Mouse (Mus musculus) lung, embryonic 16.5 days (tissue): ENCODE results near the gene Vps8. TPM values are rescaled to one million over a fixed set of nuclear protein-coding genes. Genes with fewer than 3 reads are reported as not detected.
A peak's percentile ranks its signal among the peaks of the same experiment; 100 is the strongest.

Source experiments
- ATAC-seq: fragments of 200-750 bp; cut with Nextera tagmentation; 2 replicates; pipeline ENCODE4 v1.8.0; 2017; ENCODE audit warnings: low read depth, mild to moderate bottlenecking, moderate library complexity
- H3K27ac ChIP-seq: fragments of 300-500 bp; sonication (generic); 2 replicates; pipeline ENCODE4 v1.5.1; 2014; ENCODE audit warnings: mild to moderate bottlenecking, control low read depth, low read length
- H3K27me3 ChIP-seq: fragments of 300-500 bp; sonication (generic); 2 replicates; pipeline ENCODE4 v1.6.1; 2014; ENCODE audit warnings: low read depth, low read length, mixed read lengths; ENCODE audit not compliant: control insufficient read depth, insufficient read depth
- H3K36me3 ChIP-seq: fragments of 300-500 bp; sonication (generic); 2 replicates; pipeline ENCODE4 v1.6.1; 2014; ENCODE audit warnings: low read length; ENCODE audit not compliant: control insufficient read depth, insufficient read depth
- H3K4me1 ChIP-seq: fragments of 300-500 bp; sonication (generic); replicated peaks from 2 replicates; pipeline ENCODE4 v1.6.1; 2014; ENCODE audit warnings: low read length, mixed read lengths; ENCODE audit not compliant: control insufficient read depth, insufficient read depth
- H3K4me2 ChIP-seq: fragments of 300-500 bp; sonication (generic); 2 replicates; pipeline ENCODE4 v1.6.1; 2014; ENCODE audit warnings: low read depth, low read length, control low read depth
- H3K4me3 ChIP-seq: fragments of 300-500 bp; sonication (generic); 2 replicates; pipeline ENCODE4 v1.5.1; 2014; ENCODE audit warnings: mild to moderate bottlenecking, low read length, control low read depth
- H3K9ac ChIP-seq: fragments of 300-500 bp; sonication (generic); 2 replicates; pipeline ENCODE4 v1.6.1; 2014; ENCODE audit warnings: low read length, control low read depth
- H3K9me3 ChIP-seq: fragments of 300-500 bp; sonication (generic); 2 replicates; pipeline ENCODE4 v1.6.1; 2016; ENCODE audit warnings: low read length; ENCODE audit not compliant: control insufficient read depth
- WGBS: fragments of 180-500 bp; shearing (Covaris S2); extraction: QIAGEN DNeasy Blood & Tissue Kit; methylation state at CpG from one replicate; pipeline ENCODE4 v1.1.7; 2014; 5-methylcytosine and 5-hydroxymethylcytosine counted together
- polyA plus RNA-seq: library from polyadenylated mRNA; unstranded; fragments of >200 nt; fragmentation: Nextera tagmentation; extraction: Ambion mirVana; gene quantifications from 2 replicates; pipeline ENCODE4 v1.2.1, GENCODE M21; 2015

The Vps8 gene
- polyA plus RNA-seq, 1 experiment from 2014 or later, result 16.4 TPM

DNA sequence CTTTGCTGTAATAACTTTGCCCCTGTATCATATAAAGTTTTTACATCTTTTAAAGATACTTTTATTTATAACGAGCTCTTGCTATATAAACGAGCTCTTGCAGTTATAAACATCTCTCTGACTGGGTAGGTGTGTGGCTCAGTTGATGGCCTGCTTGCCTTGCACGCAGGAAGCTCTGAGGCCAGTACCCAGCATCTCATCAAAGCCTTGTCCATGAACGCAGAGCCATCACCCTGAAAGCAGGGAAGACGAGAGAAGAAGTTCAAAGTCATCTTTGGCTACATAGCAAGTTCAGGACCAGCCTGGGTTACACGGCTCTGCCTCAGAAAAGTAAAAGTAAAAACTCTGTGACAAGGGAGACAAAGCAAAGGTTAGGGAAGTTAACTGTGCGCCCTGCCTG is 147.0 kb downstream of the Vps8 start:
- no peak overlapping the region for H3K4me3 ChIP-seq
- no peak for ATAC-seq
- no peak overlapping the region for H3K9ac ChIP-seq
- H3K4me2 ChIP-seq, result no peak overlapping the region
- H3K27me3 ChIP-seq, result no peaks in the 10 kb centered on the region
- H3K9me3 ChIP-seq, result no peaks in the 10 kb centered on the region
- no peaks in the 10 kb centered on the region for H3K4me1 ChIP-seq
- H3K27ac ChIP-seq, result no peak overlapping the region
- WGBS, result 58% methylated on average over 7 of the region's 7 CpGs
- 0 out of 2 replicates have a peak, but pooled peaks cover 2% of the 10 kb centered on the region for H3K36me3 ChIP-seq

DNA sequence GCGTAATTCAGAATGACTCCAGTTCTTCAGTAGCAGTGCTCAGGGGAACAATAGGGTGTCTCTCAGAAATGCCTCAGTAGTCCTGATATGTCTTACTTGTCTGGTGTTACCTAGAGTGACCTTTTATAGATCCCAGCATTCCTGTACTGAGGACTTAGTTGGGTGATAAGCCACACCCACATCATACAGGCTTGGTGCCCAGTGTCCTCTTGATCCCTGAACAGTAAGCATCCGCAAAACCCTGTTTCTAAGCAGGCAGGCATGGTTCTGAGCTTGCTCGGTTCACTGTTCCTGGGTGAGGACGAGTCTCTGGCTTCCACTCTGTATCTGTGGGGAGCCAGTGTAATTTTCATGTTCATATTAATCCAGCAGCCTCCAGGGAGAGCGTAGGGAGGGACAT is 147.9 kb downstream of the Vps8 start:
- 87% methylated on average over 5 of the region's 5 CpGs for WGBS
- Histone ChIP-seq H3K4me2 (no peak overlapping the region), H3K9me3 (no peaks in the 10 kb centered on the region), H3K4me3 (no peak overlapping the region), H3K36me3 (0 out of 2 replicates have a peak, but pooled peaks cover 2% of the 10 kb centered on the region), H3K9ac (no peak overlapping the region), H3K27ac (no peak overlapping the region), H3K27me3 (no peaks in the 10 kb centered on the region), H3K4me1 (no peaks in the 10 kb centered on the region)
- ATAC-seq, result no peak

DNA sequence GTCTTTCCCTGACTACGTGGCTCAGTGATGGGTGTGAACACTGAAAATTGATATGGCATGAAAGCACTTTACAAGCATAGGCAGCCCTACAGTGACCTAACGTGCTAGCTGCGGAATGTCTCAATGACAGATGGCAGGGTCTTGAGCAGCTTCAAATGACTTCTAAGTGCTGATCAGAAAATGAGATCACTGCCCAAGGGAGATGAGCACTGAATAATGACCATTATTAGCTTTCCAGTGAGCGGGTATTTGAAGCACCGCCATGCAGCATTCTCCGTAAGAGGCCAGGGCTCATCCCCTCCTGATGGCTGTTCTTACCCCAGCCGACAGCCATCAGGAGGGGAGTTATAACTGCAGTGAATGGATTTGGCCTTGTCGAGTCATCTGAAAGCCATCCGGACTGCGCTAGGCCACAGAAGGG is 153.1 kb downstream of the Vps8 start:
- H3K4me3 ChIP-seq, result no peak overlapping the region
- H3K4me1 ChIP-seq, result no peaks in the 10 kb centered on the region
- no peak for ATAC-seq
- H3K9ac ChIP-seq, result no peak overlapping the region
- H3K9me3 ChIP-seq, result no peaks in the 10 kb centered on the region
- H3K27ac ChIP-seq, result no peak overlapping the region
- H3K36me3 ChIP-seq, result no peaks in the 10 kb centered on the region
- H3K4me2 ChIP-seq, result no peak overlapping the region
- WGBS, result 72% methylated on average over 10 of the region's 10 CpGs
- H3K27me3 ChIP-seq, result no peaks in the 10 kb centered on the region

DNA sequence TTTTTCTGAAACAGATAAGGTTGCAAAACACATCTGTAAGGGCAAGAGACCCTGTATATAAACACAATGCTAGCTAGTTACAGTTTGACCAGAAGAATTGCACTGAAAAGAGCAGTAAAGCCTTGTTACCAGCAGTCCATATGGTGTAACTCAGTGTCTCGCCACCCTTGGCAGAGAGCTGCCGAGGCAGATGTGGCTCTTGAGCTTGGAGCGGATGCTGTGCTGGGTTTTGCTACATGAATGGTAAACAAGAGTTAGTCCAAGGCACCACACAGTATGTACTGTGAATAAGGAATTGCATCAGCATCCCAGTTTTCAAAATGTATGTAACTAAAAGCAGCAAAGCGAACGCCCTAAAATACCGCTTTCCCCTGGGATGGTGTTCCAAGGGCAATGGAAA is 166.2 kb downstream of the Vps8 start:
- no peaks in the 10 kb centered on the region; the same call in 1 of the 2 replicates for H3K4me1 ChIP-seq
- ATAC-seq, result peak; percentile 95
- no peak overlapping the region for H3K27ac ChIP-seq
- no peaks in the 10 kb centered on the region for H3K27me3 ChIP-seq
- H3K36me3 ChIP-seq, result no peaks in the 10 kb centered on the region
- no peaks in the 10 kb centered on the region for H3K9me3 ChIP-seq
- H3K4me3 ChIP-seq, result no peak overlapping the region
- no peak overlapping the region for H3K9ac ChIP-seq
- H3K4me2 ChIP-seq, result no peak overlapping the region
- WGBS, result 76% methylated on average over 6 of the region's 6 CpGs

DNA sequence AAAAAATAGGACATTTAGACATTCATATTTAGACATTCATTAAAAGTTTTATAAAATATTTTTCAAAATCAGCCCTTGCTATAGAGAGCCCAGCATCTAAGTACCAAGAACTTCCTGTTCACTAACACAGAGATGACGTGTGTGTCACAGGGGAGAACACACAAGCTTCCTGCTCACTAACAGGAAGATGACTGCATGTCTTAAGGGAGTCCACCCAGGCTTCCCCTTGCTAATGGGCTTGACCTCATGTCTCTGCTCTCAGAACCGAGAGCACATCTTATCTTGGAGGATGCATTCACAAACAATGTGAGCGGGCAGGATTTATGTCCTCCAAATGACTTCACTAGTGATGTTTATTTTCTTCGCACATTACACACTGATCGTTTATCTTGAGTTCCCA is 167.9 kb downstream of the Vps8 start:
- Histone ChIP-seq H3K4me2 (no peak overlapping the region), H3K4me1 (no peaks in the 10 kb centered on the region; the same call in 1 of the 2 replicates), H3K4me3 (no peak overlapping the region), H3K27ac (no peak overlapping the region), H3K36me3 (no peaks in the 10 kb centered on the region), H3K27me3 (no peaks in the 10 kb centered on the region), H3K9me3 (no peaks in the 10 kb centered on the region), H3K9ac (no peak overlapping the region)
- WGBS, result 16% methylated on average over 5 of the region's 5 CpGs
- peak; percentile 86 for ATAC-seq

DNA sequence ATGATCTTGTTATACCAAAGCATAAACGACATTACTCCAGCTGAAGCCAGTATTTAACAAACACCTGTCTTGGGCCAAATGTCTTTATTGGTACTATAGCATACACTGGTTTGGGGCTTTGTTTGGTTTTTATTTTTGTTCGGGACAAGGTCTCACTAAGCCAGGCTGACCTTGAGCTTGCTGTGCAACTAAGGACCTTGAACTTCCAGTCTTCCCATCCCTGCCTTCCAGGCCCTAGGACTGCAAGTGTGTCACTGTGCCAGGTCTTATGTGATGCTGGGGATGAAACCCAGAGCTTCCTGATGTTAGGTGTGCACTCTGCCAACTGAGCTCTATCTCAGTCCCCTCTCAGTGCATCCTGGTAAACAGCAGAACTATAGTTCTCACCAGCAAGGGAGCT is 168.6 kb downstream of the Vps8 start:
- H3K36me3 ChIP-seq, result no peaks in the 10 kb centered on the region
- WGBS, result 53% methylated on average over 2 of the region's 2 CpGs
- H3K27me3 ChIP-seq, result no peaks in the 10 kb centered on the region
- H3K4me3 ChIP-seq, result no peak overlapping the region
- no peak overlapping the region for H3K27ac ChIP-seq
- no peak overlapping the region for H3K4me2 ChIP-seq
- no peaks in the 10 kb centered on the region for H3K9me3 ChIP-seq
- H3K9ac ChIP-seq, result no peak overlapping the region
- ATAC-seq, result no peak
- H3K4me1 ChIP-seq, result no peaks in the 10 kb centered on the region; the same call in 1 of the 2 replicates

DNA sequence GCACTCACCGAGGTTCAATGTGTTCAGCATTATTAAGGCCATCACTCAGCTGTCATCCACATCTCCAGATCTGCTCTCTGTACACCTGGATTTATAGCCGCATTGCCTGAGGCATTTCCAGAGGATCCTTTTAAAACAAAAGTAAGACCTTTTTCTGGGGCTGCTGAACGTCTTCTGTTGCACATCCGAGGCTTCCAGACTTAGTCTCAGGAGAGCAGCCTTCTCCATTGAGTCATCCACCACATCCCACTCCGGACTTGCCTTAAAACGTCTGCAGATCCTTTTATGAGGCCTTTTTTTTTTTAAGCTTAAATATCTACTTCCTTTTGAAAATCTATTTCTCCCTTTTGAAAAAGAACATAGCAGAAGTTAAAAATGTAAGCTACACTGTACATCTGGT is 172.6 kb downstream of the Vps8 start:
- H3K4me1 ChIP-seq, result no peaks in the 10 kb centered on the region; the same call in 1 of the 2 replicates
- 71% methylated on average over 6 of the region's 6 CpGs for WGBS
- no peak for ATAC-seq

DNA sequence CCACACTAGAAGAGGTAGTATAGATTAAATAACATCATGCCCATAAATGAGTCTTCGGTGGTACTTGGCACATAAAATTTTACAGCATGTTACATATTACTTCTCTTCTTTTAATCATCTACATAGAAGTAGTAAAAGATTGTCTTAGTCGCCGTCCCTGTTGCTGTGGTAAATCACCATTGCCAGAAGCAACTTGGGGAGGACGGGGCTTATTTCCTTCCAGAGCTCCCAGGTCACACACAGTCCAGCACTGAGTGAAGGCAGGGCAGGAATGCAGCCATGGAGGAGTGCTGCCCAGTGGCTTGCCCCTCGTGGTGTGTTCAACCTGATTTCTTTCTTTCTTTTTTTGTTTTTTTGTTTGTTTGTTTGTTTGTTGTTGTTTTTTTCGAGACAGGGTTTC is 181.4 kb downstream of the Vps8 start:
- peaks cover 18% of the 10 kb centered on the region for H3K4me1 ChIP-seq
- no peak overlapping the region for H3K9ac ChIP-seq
- H3K27ac ChIP-seq, result no peak overlapping the region
- H3K4me3 ChIP-seq, result no peak overlapping the region
- no peak for ATAC-seq
- no peaks in the 10 kb centered on the region for H3K27me3 ChIP-seq
- WGBS, result 78% methylated on average over 6 of the region's 6 CpGs
- H3K9me3 ChIP-seq, result no peaks in the 10 kb centered on the region
- H3K36me3 ChIP-seq, result no peaks in the 10 kb centered on the region
- H3K4me2 ChIP-seq, result no peak overlapping the region

More for the DNA sequence above, 172.6 kb downstream of the Vps8 start:
- Histone ChIP-seq H3K4me2 (no peak overlapping the region), H3K9me3 (no peaks in the 10 kb centered on the region), H3K27me3 (no peaks in the 10 kb centered on the region), H3K27ac (no peak overlapping the region), H3K4me3 (no peak overlapping the region), H3K9ac (no peak overlapping the region), H3K36me3 (no peaks in the 10 kb centered on the region)

DNA sequence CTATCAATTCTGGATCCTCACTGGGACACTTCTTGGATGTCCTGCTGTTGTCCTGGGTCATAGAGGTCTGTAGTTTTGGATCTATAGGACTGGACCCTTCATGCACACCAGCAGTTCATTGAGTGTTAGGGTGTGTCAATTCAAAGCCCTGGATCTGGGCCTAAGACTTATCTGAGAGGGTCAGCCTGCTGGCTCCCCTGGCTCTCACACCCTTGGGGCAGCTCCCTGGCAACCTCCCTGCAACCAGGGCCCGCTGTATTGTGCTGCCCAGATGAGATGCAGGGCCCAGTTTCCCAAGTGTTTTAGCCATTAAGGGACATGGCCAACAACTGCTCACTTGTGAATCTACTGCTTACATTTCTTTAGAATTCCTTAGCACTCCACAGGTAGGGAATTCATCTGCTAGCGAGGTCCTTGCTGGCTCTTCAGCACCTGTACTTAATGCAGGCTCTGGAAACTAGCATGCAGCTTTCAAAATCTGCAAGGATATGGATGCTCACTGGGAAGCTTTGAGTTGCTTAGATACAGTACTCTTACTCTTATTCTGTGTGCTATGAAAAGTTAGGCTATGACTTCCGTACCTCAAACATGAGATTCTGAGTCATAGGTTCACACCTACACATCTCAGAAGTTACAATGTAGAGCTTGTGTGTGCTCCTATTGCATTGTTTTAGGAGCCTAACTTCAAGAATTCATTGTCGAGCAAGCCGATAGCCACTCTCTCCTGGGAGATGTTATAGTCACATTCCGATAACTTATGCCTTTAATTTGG is 183.5 kb downstream of the Vps8 start:
- Histone ChIP-seq H3K9me3 (no peaks in the 10 kb centered on the region), H3K36me3 (no peaks in the 10 kb centered on the region), H3K4me3 (no peak overlapping the region), H3K4me2 (no peak overlapping the region), H3K27ac (0 out of 2 replicates have a peak overlapping the region, but pooled peaks have one; percentile 12), H3K9ac (no peak overlapping the region), H3K27me3 (no peaks in the 10 kb centered on the region), H3K4me1 (peaks cover 18% of the 10 kb centered on the region)
- 81% methylated on average over 6 of the region's 6 CpGs for WGBS
- ATAC-seq, result peak; percentile 37; the same call in 1 of the 2 replicates
